Mouse (Mus musculus) MEL (cell line): ENCODE results near the gene Misp. TPM values are rescaled to one million over a fixed set of nuclear protein-coding genes. Genes with fewer than 3 reads are reported as not detected.

ENCODE experiments used
- DNase-seq: peaks from one replicate; pipeline ENCODE4 v3.0.0; 2011; ENCODE audit warnings: low read depth, low spot score
- H3K27ac ChIP-seq: 2 replicates; pipeline ENCODE4 v1.5.1; 2012; ENCODE audit warnings: low read depth, mild to moderate bottlenecking, control low read depth, low read length, moderate library complexity; ENCODE audit not compliant: control insufficient read depth
- H3K27me3 ChIP-seq, 2 experiments: fragments of 150-350 bp in 1 of 2; sonication (generic) in 1 of 2; 2 replicates each; pipeline ENCODE4 v1.6.1; 2012; ENCODE audit warnings: low read length in 2 of 2, mild to moderate bottlenecking in 2 of 2, improper control_type of control experiment in 1 of 2, moderate library complexity in 1 of 2; ENCODE audit not compliant: insufficient read depth in 2 of 2, control insufficient read depth in 1 of 2
- H3K36me3 ChIP-seq, 2 experiments: 2 replicates each; pipeline ENCODE4 v1.6.1; 2012 to 2014; ENCODE audit warnings: low read length in 2 of 2, improper control_type of control experiment in 1 of 2, inconsistent platforms in 1 of 2, mild to moderate bottlenecking in 1 of 2; ENCODE audit not compliant: insufficient read depth in 2 of 2, control insufficient read depth in 1 of 2
- H3K4me1 ChIP-seq, 2 experiments: fragments of 150-350 bp in 1 of 2; sonication (generic) in 1 of 2; 2 replicates each; pipeline ENCODE4 v1.6.1; 2012; ENCODE audit warnings: low read length in 2 of 2, improper control_type of control experiment in 1 of 2, mild to moderate bottlenecking in 1 of 2; ENCODE audit not compliant: insufficient read depth in 2 of 2, control insufficient read depth in 1 of 2
- H3K4me3 ChIP-seq, 2 experiments: fragments of 150-350 bp in 1 of 2; sonication (generic) in 1 of 2; 2 replicates each; pipeline ENCODE4 v1.5.1; 2012; ENCODE audit warnings: low read depth in 2 of 2, low read length in 2 of 2, mild to moderate bottlenecking in 2 of 2, moderate library complexity in 2 of 2, control low read depth in 1 of 2, improper control_type of control experiment in 1 of 2; ENCODE audit not compliant: control insufficient read depth in 1 of 2, insufficient read depth in 1 of 2
- H3K79me2 ChIP-seq: 2 replicates; pipeline ENCODE4 v1.6.1; 2012; ENCODE audit warnings: mild to moderate bottlenecking, low read length, moderate library complexity; ENCODE audit not compliant: control insufficient read depth, poor library complexity, insufficient read depth
- H3K9ac ChIP-seq: 2 replicates; pipeline ENCODE4 v1.6.1; 2012; ENCODE audit warnings: low read depth, mild to moderate bottlenecking, control low read depth, low read length, moderate library complexity; ENCODE audit not compliant: control insufficient read depth, poor library complexity, severe bottlenecking
- H3K9me3 ChIP-seq: fragments of 150-350 bp; sonication (generic); replicated peaks from 2 replicates; pipeline ENCODE4 v1.6.1; 2012; ENCODE audit warnings: mild to moderate bottlenecking, low read length, improper control_type of control experiment, moderate library complexity; ENCODE audit not compliant: insufficient read depth
- CHD2 ChIP-seq: IDR thresholded peaks from 2 replicates; pipeline ENCODE4 v1.6.1; 2011; ENCODE audit warnings: low read length, improper control_type of control experiment
- CTCF ChIP-seq, 3 experiments: IDR thresholded peaks in 2 of 3; conservative IDR thresholded peaks in 1 of 3; 2 replicates each; pipeline ENCODE4 v1.5.1; 2011 to 2012; ENCODE audit warnings: low read length in 3 of 3, low read depth in 2 of 3, mild to moderate bottlenecking in 2 of 3, improper control_type of control experiment in 1 of 3, inconsistent platforms in 1 of 3, mixed read lengths in 1 of 3, moderate library complexity in 1 of 3; ENCODE audit not compliant: control insufficient read depth in 1 of 3, insufficient read depth in 1 of 3, poor library complexity in 1 of 3, severe bottlenecking in 1 of 3
- E2F4 ChIP-seq: IDR thresholded peaks from 2 replicates; pipeline ENCODE4 v1.6.1; 2011; ENCODE audit warnings: low read depth, low read length, improper control_type of control experiment, borderline replicate concordance
- ETS1 ChIP-seq: IDR thresholded peaks from 2 replicates; pipeline ENCODE4 v1.6.1; 2012; ENCODE audit warnings: low read depth, mild to moderate bottlenecking, inconsistent platforms, low read length, improper control_type of control experiment, moderate library complexity
- HCFC1 ChIP-seq: IDR thresholded peaks from 2 replicates; pipeline ENCODE4 v1.6.1; 2012; ENCODE audit warnings: low read depth, mild to moderate bottlenecking, inconsistent platforms, low read length, improper control_type of control experiment, moderate library complexity
- MAZ ChIP-seq: IDR thresholded peaks from 2 replicates; pipeline ENCODE4 v1.6.1; 2012; ENCODE audit warnings: low read depth, mild to moderate bottlenecking, inconsistent platforms, low read length, improper control_type of control experiment
- MXI1 ChIP-seq: IDR thresholded peaks from 2 replicates; pipeline ENCODE4 v1.6.1; 2011; ENCODE audit warnings: mild to moderate bottlenecking, low read depth, low read length, improper control_type of control experiment
- MYB ChIP-seq: IDR thresholded peaks from 2 replicates; pipeline ENCODE4 v1.6.1; 2011; ENCODE audit warnings: mild to moderate bottlenecking, low read depth, low read length, improper control_type of control experiment
- NELFE ChIP-seq: IDR thresholded peaks from 2 replicates; pipeline ENCODE4 v1.6.1; 2011; ENCODE audit warnings: low read depth, low read length, improper control_type of control experiment
- NRF1 ChIP-seq: IDR thresholded peaks from 2 replicates; pipeline ENCODE4 v1.6.1; 2014; ENCODE audit warnings: low read depth, mild to moderate bottlenecking, inconsistent platforms, low read length, improper control_type of control experiment, moderate library complexity; ENCODE audit not compliant: poor library complexity, insufficient read depth, severe bottlenecking
- POLR2A ChIP-seq, 2 experiments: IDR thresholded peaks; 2 replicates each; pipeline ENCODE4 v1.6.1; 2011 to 2012; ENCODE audit warnings: low read length in 2 of 2, mild to moderate bottlenecking in 2 of 2, control low read depth in 1 of 2, improper control_type of control experiment in 1 of 2, low read depth in 1 of 2, moderate library complexity in 1 of 2; ENCODE audit not compliant: control insufficient read depth in 1 of 2, insufficient read depth in 1 of 2, poor library complexity in 1 of 2
- RAD21 ChIP-seq: IDR thresholded peaks from 2 replicates; pipeline ENCODE4 v1.6.1; 2011; ENCODE audit warnings: mild to moderate bottlenecking, low read depth, low read length, improper control_type of control experiment
- SIN3A ChIP-seq: IDR thresholded peaks from 2 replicates; pipeline ENCODE4 v1.6.1; 2012; ENCODE audit warnings: low read length, improper control_type of control experiment, inconsistent platforms
- SMC3 ChIP-seq: IDR thresholded peaks from 2 replicates; pipeline ENCODE4 v1.6.1; 2011; ENCODE audit warnings: low read depth, low read length, improper control_type of control experiment
- TBP ChIP-seq: IDR thresholded peaks from 2 replicates; pipeline ENCODE4 v1.8.0; 2011; ENCODE audit warnings: low read depth, low read length, improper control_type of control experiment
- USF1 ChIP-seq: IDR thresholded peaks from 2 replicates; pipeline ENCODE4 v1.6.1; 2014; ENCODE audit warnings: low read depth, mild to moderate bottlenecking, inconsistent platforms, low read length, improper control_type of control experiment, moderate library complexity
- polyA plus RNA-seq, 2 experiments: library from polyadenylated mRNA; stranded (reverse) in 1 of 2; unstranded in 1 of 2; fragments of >175 nt in 1 of 2; fragments of >200 nt in 1 of 2; gene quantifications; 2 replicates each; pipeline versions ENCODE4 v1.2.1 to v1.2.4; 2012; ENCODE audit warnings: low replicate concordance in 2 of 2, low read depth in 1 of 2; ENCODE audit not compliant: insufficient read length in 2 of 2, insufficient read depth in 1 of 2, missing spikeins in 1 of 2
- total RNA-seq: library from RNA; depleted of rRNA; stranded (reverse); fragments of 300-350 nt; gene quantifications from 2 replicates; pipeline ENCODE4 v1.2.3, GENCODE M21; 2012

Misp gene
- total and polyA plus RNA-seq, 3 experiments, result not detected

DNA sequence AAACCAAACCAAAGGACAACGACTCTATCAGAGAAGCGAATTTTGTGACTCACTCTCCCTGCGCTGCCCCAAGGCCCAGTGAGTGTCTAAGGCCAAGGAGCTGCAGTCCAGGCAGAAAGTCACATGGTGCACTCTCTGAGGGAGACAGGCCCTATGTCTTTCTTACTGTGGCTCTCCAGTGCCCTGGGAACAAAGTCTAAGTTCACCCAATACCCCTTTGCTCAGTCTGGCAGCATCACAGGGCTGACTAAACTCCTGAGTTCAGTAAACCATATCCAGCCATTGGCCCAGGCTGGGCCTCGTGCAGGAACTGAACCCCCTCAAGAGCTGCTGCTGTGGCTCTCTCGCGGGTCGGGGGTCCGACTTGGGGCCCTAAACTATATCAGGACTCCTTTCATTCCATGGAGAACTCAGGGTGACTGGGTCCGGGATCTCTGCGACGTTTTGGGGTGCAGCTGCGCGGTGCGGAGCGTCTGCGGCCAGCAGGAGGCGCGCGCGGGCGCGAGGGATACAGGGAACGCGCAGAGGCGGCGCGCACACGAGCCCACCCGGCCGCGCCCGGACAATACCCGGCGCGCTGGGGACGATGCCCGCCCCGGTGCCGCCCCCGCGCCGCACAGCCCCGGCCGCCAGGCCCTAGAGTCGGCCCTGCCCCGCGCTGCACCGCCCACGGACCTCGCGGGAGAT is 27.6 kb upstream of the Misp start, which contains the start of gene Palm:
Palm (plus strand) TSS at position 522 of the 687 bp plus-strand sequence.
- peaks cover 4 to 27% of the 10 kb centered on the region in 2 experiments for H3K4me1 ChIP-seq
- peak; percentile 80 for DNase-seq
- H3K79me2 ChIP-seq, result no peaks in the 10 kb centered on the region

DNA sequence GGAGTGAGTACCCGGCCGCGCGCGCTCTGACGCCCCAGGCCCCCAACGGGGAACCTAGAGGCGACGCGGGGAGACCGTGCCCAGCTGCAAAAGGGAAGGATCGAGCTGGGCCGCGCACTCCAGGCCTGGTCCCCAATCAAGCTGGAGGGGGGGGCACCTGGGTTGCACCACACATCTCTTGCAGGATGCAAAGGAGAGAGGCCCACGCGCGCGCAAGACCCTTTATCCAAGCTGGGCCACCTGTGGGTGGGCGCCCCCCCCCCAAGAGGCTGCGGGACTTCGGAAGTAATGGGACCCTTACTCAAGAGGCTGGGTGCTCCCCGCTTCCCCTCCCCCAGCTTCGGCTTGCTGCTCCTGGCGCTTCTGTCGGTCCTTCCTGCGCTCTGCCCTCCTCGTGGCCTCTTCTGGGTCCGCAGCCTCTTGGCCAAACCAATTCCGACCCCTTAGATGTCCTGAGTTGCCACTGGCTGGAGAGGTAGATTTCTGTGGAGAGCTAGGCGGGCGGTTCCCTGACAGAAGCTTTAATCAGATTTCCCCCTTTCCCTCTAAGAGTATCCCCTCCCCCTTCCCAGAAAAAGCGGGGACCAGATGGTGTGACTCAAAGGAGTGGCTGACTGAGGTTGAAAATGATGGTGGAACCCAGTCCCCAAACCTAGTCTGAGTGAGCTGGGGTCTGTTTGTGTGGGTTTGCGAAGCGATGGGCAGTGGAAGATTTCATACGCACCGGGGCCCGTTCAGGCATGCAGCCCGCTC is 26.9 kb upstream of the Misp start:
- H3K27ac ChIP-seq, result no peak overlapping the region
- H3K79me2 ChIP-seq, result no peaks in the 10 kb centered on the region
- no peak for DNase-seq
- H3K9ac ChIP-seq, result peak overlapping the region; percentile 82
- peak overlapping the region; percentile 64 to 65 for H3K4me3 ChIP-seq
- no peaks in the 10 kb centered on the region for H3K9me3 ChIP-seq
- TF ChIP-seq CHD2 (no peak), MAZ (no peak; the same call in 1 of the 2 replicates), SMC3 (no peak), SIN3A (0 out of 2 replicates have a peak, but pooled peaks have one; percentile 8), NELFE (no peak)
- H3K27me3 ChIP-seq, result no peaks in the 10 kb centered on the region
- H3K36me3 ChIP-seq, result peaks cover 0 to 10% of the 10 kb centered on the region in 2 experiments; a peak in 2 of 4 replicates
- peaks cover 5 to 27% of the 10 kb centered on the region in 2 experiments for H3K4me1 ChIP-seq

More for the DNA sequence above, 27.6 kb upstream of the Misp start, which contains the start of gene Palm:
- Histone ChIP-seq H3K4me3 (peak within 1 kb of the TSS; percentile 64 to 78), H3K9me3 (no peaks in the 10 kb centered on the region), H3K9ac (peak within 1 kb of the TSS; percentile 82), H3K27me3 (no peaks in the 10 kb centered on the region), H3K36me3 (peaks cover 0 to 8% of the 10 kb centered on the region in 2 experiments; a peak in 1 of 4 replicates), H3K27ac (no peak within 1 kb of the TSS)
- TF ChIP-seq NELFE (peak; percentile 45; the same call in 1 of the 2 replicates), MYB (no peak), NRF1 (peak; percentile 60; the same call in 1 of the 2 replicates), ETS1 (0 out of 2 replicates have a peak, but pooled peaks have one; percentile 10), SMC3 (peak; percentile 77), TBP (no peak), MXI1 (peak; percentile 26; the same call in 1 of the 2 replicates), RAD21 (peak; percentile 29), USF1 (peak; percentile 11; the same call in 1 of the 2 replicates), E2F4 (no peak), CTCF (IDR thresholded peaks at IDR 0.05 in 2 of 3, conservative IDR thresholded peaks at IDR 0.05 in 1 of 3; ENCODE audit: control insufficient read depth in 1 of 3, insufficient read depth in 1 of 3, low read depth in 2 of 3, low read length in 3 of 3, poor library complexity in 1 of 3, severe bottlenecking in 1 of 3) (peak; percentile 71 to 91 (median 82); a peak in 5 of 6 replicates), POLR2A (IDR thresholded peaks at IDR 0.05; ENCODE audit: control insufficient read depth in 1 of 2, insufficient read depth in 1 of 2, low read depth in 1 of 2, low read length in 2 of 2, poor library complexity in 1 of 2) (peak in 1 of 2 experiments; percentile 50; a peak in 2 of 4 replicates), HCFC1 (peak; percentile 32; the same call in 1 of the 2 replicates), SIN3A (peak; percentile 56)
